Mouse (Mus musculus) erythroblast, embryonic 14.5 days (primary cell): Measurements from ENCODE around the gene Coro1b.

Experiments
- GATA1 ChIP-seq: IDR thresholded peaks from 2 replicates; pipeline ENCODE4 v1.6.1; 2012; ENCODE audit warnings: low read length, inconsistent platforms, mixed read lengths
- TAL1 ChIP-seq: IDR thresholded peaks from 3 replicates; pipeline ENCODE4 v1.6.1; 2012; ENCODE audit warnings: low read length, inconsistent platforms, mixed read lengths

GRCm38 (mm10) chr19:4187303-4187702 lies 38.9 kb downstream of the Coro1b start:
- TF ChIP-seq GATA1 (no peak), TAL1 (no peak)
